Mouse (Mus musculus) CH12.LX (cell line): Measurements from ENCODE around the gene Prss2. TPM values are rescaled to one million over a fixed set of nuclear protein-coding genes. Genes with fewer than 3 reads are reported as not detected.

Source experiments
- DNase-seq: peaks from one replicate; pipeline ENCODE4 v3.0.0-alpha.2; 2013; ENCODE audit errors: extremely low read depth
- H3K27ac ChIP-seq: 2 replicates; pipeline ENCODE4 v1.5.1; 2012; ENCODE audit warnings: low read depth, mild to moderate bottlenecking, control low read depth, moderate library complexity; ENCODE audit not compliant: insufficient read depth
- H3K27me3 ChIP-seq: replicated peaks from 2 replicates; pipeline ENCODE3; 2012; ENCODE audit warnings: inconsistent platforms
- H3K36me3 ChIP-seq, 2 experiments: replicated peaks in 1 of 2; 2 replicates each; pipeline versions ENCODE3 to v1.6.1; 2012; ENCODE audit warnings: inconsistent platforms in 1 of 2, low read length in 1 of 2, mild to moderate bottlenecking in 1 of 2, mixed read lengths in 1 of 2, moderate library complexity in 1 of 2; ENCODE audit not compliant: control insufficient read depth in 1 of 2, insufficient read depth in 1 of 2
- H3K4me1 ChIP-seq, 2 experiments: 2 replicates each; pipeline ENCODE4 v1.6.1; 2012; ENCODE audit warnings: inconsistent platforms in 1 of 2, moderate library complexity in 1 of 2; ENCODE audit not compliant: insufficient read depth in 2 of 2, control insufficient read depth in 1 of 2
- H3K4me2 ChIP-seq: 2 replicates; pipeline ENCODE4 v1.6.1; 2012; ENCODE audit warnings: low read depth, mild to moderate bottlenecking, control low read depth; ENCODE audit not compliant: poor library complexity, insufficient read depth, severe bottlenecking
- H3K4me3 ChIP-seq, 3 experiments: fragments of 150-350 bp in 1 of 3; sonication (generic) in 1 of 3; replicated peaks in 1 of 3; 2 replicates each; pipeline versions ENCODE3 to v1.5.1; 2011 to 2012; ENCODE audit warnings: low read depth in 2 of 3, low read length in 2 of 3, mild to moderate bottlenecking in 2 of 3, moderate library complexity in 2 of 3, control low read depth in 1 of 3, improper control_type of control experiment in 1 of 3, inconsistent platforms in 1 of 3, mixed read lengths in 1 of 3; ENCODE audit not compliant: poor library complexity in 1 of 3
- H3K79me2 ChIP-seq: replicated peaks from 2 replicates; pipeline ENCODE4 v1.6.1; 2012; ENCODE audit warnings: mild to moderate bottlenecking, moderate library complexity; ENCODE audit not compliant: control insufficient read depth, poor library complexity, insufficient read depth, severe bottlenecking; ENCODE audit errors: extremely low read depth
- H3K9ac ChIP-seq: 2 replicates; pipeline ENCODE4 v1.6.1; 2012; ENCODE audit warnings: low read depth, mild to moderate bottlenecking, control low read depth, moderate library complexity; ENCODE audit not compliant: insufficient read depth
- H3K9me3 ChIP-seq: replicated peaks from 2 replicates; pipeline ENCODE3; 2012; ENCODE audit warnings: low read length, inconsistent platforms, mixed read lengths
- BHLHE40 ChIP-seq: IDR thresholded peaks from 2 replicates; pipeline ENCODE4 v1.6.1; 2011; ENCODE audit warnings: mild to moderate bottlenecking, low read depth, low read length, improper control_type of control experiment
- CHD2 ChIP-seq: IDR thresholded peaks from 2 replicates; pipeline ENCODE4 v1.6.1; 2011; ENCODE audit warnings: low read length, improper control_type of control experiment
- CTCF ChIP-seq, 2 experiments: IDR thresholded peaks in 1 of 2; conservative IDR thresholded peaks in 1 of 2; 2 replicates each; pipeline ENCODE4 v1.5.1; 2011 to 2012; ENCODE audit warnings: low read depth in 2 of 2, low read length in 2 of 2, improper control_type of control experiment in 1 of 2, inconsistent platforms in 1 of 2, mild to moderate bottlenecking in 1 of 2, moderate library complexity in 1 of 2
- E2F4 ChIP-seq: IDR thresholded peaks from 2 replicates; pipeline ENCODE4 v1.6.1; 2011; ENCODE audit warnings: low read depth, low read length, improper control_type of control experiment; ENCODE audit not compliant: insufficient replicate concordance
- ELF1 ChIP-seq: IDR thresholded peaks from 2 replicates; pipeline ENCODE4 v1.6.1; 2014; ENCODE audit warnings: low read depth, mild to moderate bottlenecking, inconsistent platforms, low read length, improper control_type of control experiment
- EP300 ChIP-seq: IDR thresholded peaks from 2 replicates; pipeline ENCODE4 v1.6.1; 2011; ENCODE audit warnings: low read length, improper control_type of control experiment
- ETS1 ChIP-seq: conservative IDR thresholded peaks from 2 replicates; pipeline ENCODE4 v1.6.1; 2012; ENCODE audit warnings: low read depth, mild to moderate bottlenecking, inconsistent platforms, low read length, improper control_type of control experiment, moderate library complexity
- GABPA ChIP-seq: IDR thresholded peaks from 2 replicates; pipeline ENCODE4 v1.6.1; 2012; ENCODE audit warnings: low read depth, low read length, improper control_type of control experiment, inconsistent platforms; ENCODE audit not compliant: insufficient replicate concordance
- HCFC1 ChIP-seq: IDR thresholded peaks from 2 replicates; pipeline ENCODE4 v1.6.1; 2012; ENCODE audit warnings: low read depth, mild to moderate bottlenecking, inconsistent platforms, low read length, improper control_type of control experiment
- JUN ChIP-seq: IDR thresholded peaks from 2 replicates; pipeline ENCODE4 v1.6.1; 2011; ENCODE audit warnings: low read depth, mild to moderate bottlenecking, low read length, improper control_type of control experiment, moderate library complexity; ENCODE audit not compliant: insufficient read depth
- KAT2A ChIP-seq: IDR thresholded peaks from 2 replicates; pipeline ENCODE4 v1.6.1; 2012; ENCODE audit warnings: low read length, improper control_type of control experiment, inconsistent platforms; ENCODE audit not compliant: insufficient replicate concordance
- MAFK ChIP-seq: IDR thresholded peaks from 2 replicates; pipeline ENCODE4 v1.6.1; 2011; ENCODE audit warnings: low read length, improper control_type of control experiment; ENCODE audit not compliant: insufficient replicate concordance
- MEF2A ChIP-seq: IDR thresholded peaks from 2 replicates; pipeline ENCODE4 v1.6.1; 2014; ENCODE audit warnings: low read depth, mild to moderate bottlenecking, inconsistent platforms, low read length, improper control_type of control experiment, borderline replicate concordance
- MXI1 ChIP-seq: IDR thresholded peaks from 2 replicates; pipeline ENCODE4 v1.6.1; 2011; ENCODE audit warnings: mild to moderate bottlenecking, low read depth, low read length, improper control_type of control experiment
- MYC ChIP-seq: IDR thresholded peaks from 2 replicates; pipeline ENCODE4 v1.6.1; 2011; ENCODE audit warnings: low read depth, mild to moderate bottlenecking, improper control_type of control experiment, low read length
- PAX5 ChIP-seq: IDR thresholded peaks from 2 replicates; pipeline ENCODE4 v1.6.1; 2012; ENCODE audit warnings: low read length, inconsistent platforms, mixed read lengths
- POLR2AphosphoS2 ChIP-seq: IDR thresholded peaks from 2 replicates; pipeline ENCODE4 v1.6.1; 2011; ENCODE audit warnings: low read depth, low read length, improper control_type of control experiment
- SIN3A ChIP-seq: IDR thresholded peaks from 2 replicates; pipeline ENCODE4 v1.6.1; 2012; ENCODE audit warnings: low read length, improper control_type of control experiment, inconsistent platforms
- TBP ChIP-seq: conservative IDR thresholded peaks from 2 replicates; pipeline ENCODE4 v1.6.1; 2011; ENCODE audit warnings: low read depth, low read length, improper control_type of control experiment
- TCF12 ChIP-seq: IDR thresholded peaks from 2 replicates; pipeline ENCODE4 v1.6.1; 2014; ENCODE audit warnings: low read depth, mild to moderate bottlenecking, inconsistent platforms, low read length, improper control_type of control experiment
- USF2 ChIP-seq: conservative IDR thresholded peaks from 2 replicates; pipeline ENCODE4 v1.6.1; 2011; ENCODE audit warnings: low read depth, low read length, improper control_type of control experiment
- ZC3H11A ChIP-seq: IDR thresholded peaks from 2 replicates; pipeline ENCODE4 v1.6.1; 2012; ENCODE audit warnings: low read depth, mild to moderate bottlenecking, inconsistent platforms, low read length, improper control_type of control experiment
- ZMIZ1 ChIP-seq: IDR thresholded peaks from 2 replicates; pipeline ENCODE4 v1.6.1; 2012; ENCODE audit warnings: low read depth, mild to moderate bottlenecking, inconsistent platforms, low read length, improper control_type of control experiment
- ZNF384 ChIP-seq: IDR thresholded peaks from 2 replicates; pipeline ENCODE4 v1.6.1; 2012; ENCODE audit warnings: low read depth, low read length, improper control_type of control experiment, inconsistent platforms
- dilution Hi-C: fragments of 300-500 bp; cut with MboI; formaldehyde crosslinking; loops from 2 replicates; pipeline ENCODE4 v1.14.3; 2020; ENCODE audit warnings: low sequenced_read_pairs; ENCODE audit not compliant: extremely low pct_unique_long_range_greater_than_20kb, extremely low pct_ligation_motif_present
- in situ Hi-C: fragments of 300-500 bp; cut with MboI; formaldehyde crosslinking; loops from 3 replicates; pipeline ENCODE4 v1.14.3; 2019; ENCODE audit warnings: low sequenced_read_pairs, low pct_ligation_motif_present, low pct_unique_long_range_greater_than_20kb, mixed read lengths
- polyA plus RNA-seq: library from polyadenylated mRNA; unstranded; fragments of >175 nt; gene quantifications from 2 replicates; pipeline ENCODE4 v1.2.1, GENCODE M21; 2012; ENCODE audit warnings: low read depth; ENCODE audit not compliant: insufficient read length
- total RNA-seq, 2 experiments: library from RNA; depleted of rRNA; stranded (reverse); fragments of 300-350 nt in 1 of 2; fragments of >200 nt in 1 of 2; gene quantifications; 2 replicates each; pipeline ENCODE4 v1.2.3; 2012 to 2014

Gene Prss2
- total and polyA plus RNA-seq, 3 experiments = not detected

DNA sequence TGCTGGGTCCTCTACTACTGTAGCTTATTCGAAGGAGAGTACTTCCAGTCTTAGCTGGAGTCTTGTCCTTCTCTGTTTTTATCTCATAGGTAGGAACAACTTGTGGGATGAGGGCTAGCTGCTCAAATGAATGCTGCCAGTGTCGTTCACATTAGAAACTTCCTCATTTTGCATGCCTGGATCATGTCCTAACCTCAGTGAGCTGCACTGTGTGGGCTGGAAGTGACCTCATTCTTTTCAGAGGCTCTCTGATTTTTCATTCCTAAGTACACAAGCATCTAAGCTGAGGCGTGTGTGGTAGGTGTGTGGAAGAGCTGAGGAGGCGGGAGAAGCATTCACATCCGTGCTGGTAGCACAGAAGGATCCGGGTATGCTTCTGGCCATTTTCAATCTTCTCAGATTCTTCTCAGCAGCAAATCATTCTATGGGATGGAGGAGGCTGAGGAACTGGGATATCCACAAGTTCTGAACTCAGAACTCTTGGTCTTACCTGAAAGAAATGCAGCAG is 3.5 kb upstream of the Prss2 start:
- H3K27ac ChIP-seq = no peak overlapping the region
- no peak overlapping the region for H3K4me3 ChIP-seq
- in situ Hi-C loops (loop anchor here (25.0 kb wide), 1 partner anchor 256 kb away; no protein-coding TSS in a partner anchor), dilution Hi-C loops (no loop called here)
- no peaks in the 10 kb centered on the region for H3K27me3 ChIP-seq
- H3K36me3 ChIP-seq = no peaks in the 10 kb centered on the region
- TF ChIP-seq PAX5 (no peak), ZC3H11A (no peak), CTCF (conservative IDR thresholded peaks at IDR 0.05 in 1 of 2, IDR thresholded peaks at IDR 0.05 in 1 of 2; ENCODE audit: low read depth in 2 of 2, low read length in 2 of 2) (no peak), POLR2AphosphoS2 (no peak), MAFK (no peak), USF2 (no peak), MYC (no peak), GABPA (no peak), SIN3A (no peak), ETS1 (no peak), ZNF384 (no peak), HCFC1 (no peak), TBP (no peak), E2F4 (no peak)
- H3K4me2 ChIP-seq = no peak overlapping the region
- H3K9me3 ChIP-seq = no peaks in the 10 kb centered on the region
- H3K9ac ChIP-seq = no peak overlapping the region
- peaks cover 0 to 20% of the 10 kb centered on the region in 2 experiments; a peak in 2 of 4 replicates for H3K4me1 ChIP-seq
- peak; percentile 31 for DNase-seq
- no peaks in the 10 kb centered on the region for H3K79me2 ChIP-seq

DNA sequence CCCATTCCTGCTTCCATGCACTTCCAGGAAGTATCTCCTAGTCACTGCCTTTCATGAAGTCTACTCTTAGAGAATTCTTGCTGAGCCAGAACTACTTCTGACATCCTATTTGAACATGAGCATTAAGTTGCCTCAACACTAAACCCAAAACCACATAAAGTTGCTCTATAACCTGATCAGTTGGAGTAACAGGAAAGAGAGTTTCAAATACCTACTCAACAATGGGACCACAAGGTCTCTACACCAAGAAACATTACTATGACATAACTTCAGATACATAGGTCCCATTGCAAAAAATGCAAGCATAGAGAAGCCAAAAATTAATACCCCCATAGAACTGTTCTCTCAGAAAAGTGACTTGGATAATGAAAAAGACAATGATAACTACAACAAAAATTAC is 4.9 kb downstream of the Prss2 start:
- dilution Hi-C loops = no loop called here
- DNase-seq = no peak
- H3K36me3 ChIP-seq = no peaks in the 10 kb centered on the region
- H3K4me2 ChIP-seq = no peak overlapping the region
- no peaks in the 10 kb centered on the region for H3K27me3 ChIP-seq
- peaks cover 0 to 13% of the 10 kb centered on the region in 2 experiments; a peak in 2 of 4 replicates for H3K4me1 ChIP-seq
- no peak overlapping the region for H3K9ac ChIP-seq
- TF ChIP-seq CTCF (conservative IDR thresholded peaks at IDR 0.05 in 1 of 2, IDR thresholded peaks at IDR 0.05 in 1 of 2; ENCODE audit: low read depth in 2 of 2, low read length in 2 of 2) = no peak
- TF ChIP-seq TCF12 = no peak
- no peak for TF ChIP-seq ZMIZ1
- TF ChIP-seq USF2 = no peak
- no peak for TF ChIP-seq MXI1
- no peak for TF ChIP-seq SIN3A
- no peak for TF ChIP-seq GABPA
- no peak for TF ChIP-seq KAT2A
- TF ChIP-seq EP300 = no peak
- TF ChIP-seq BHLHE40 = no peak
- no peak for TF ChIP-seq HCFC1
- no peak for TF ChIP-seq ELF1
- no peak for TF ChIP-seq MEF2A
- TF ChIP-seq CHD2 = no peak
- TF ChIP-seq JUN = no peak
- H3K4me3 ChIP-seq = no peak overlapping the region
- H3K27ac ChIP-seq = no peak overlapping the region
- in situ Hi-C loops = no loop called here
- H3K9me3 ChIP-seq = no peaks in the 10 kb centered on the region
- H3K79me2 ChIP-seq = no peaks in the 10 kb centered on the region
